Mouse (Mus musculus): ENCODE data around the gene Nr4a2.

Gene Nr4a2

GRCm38 (mm10) chr2:57111791-57112538 is 11.8 kb downstream of the Nr4a2 start:
- DNase-seq (ENCODE audit: low read depth), result no peak

DNA sequence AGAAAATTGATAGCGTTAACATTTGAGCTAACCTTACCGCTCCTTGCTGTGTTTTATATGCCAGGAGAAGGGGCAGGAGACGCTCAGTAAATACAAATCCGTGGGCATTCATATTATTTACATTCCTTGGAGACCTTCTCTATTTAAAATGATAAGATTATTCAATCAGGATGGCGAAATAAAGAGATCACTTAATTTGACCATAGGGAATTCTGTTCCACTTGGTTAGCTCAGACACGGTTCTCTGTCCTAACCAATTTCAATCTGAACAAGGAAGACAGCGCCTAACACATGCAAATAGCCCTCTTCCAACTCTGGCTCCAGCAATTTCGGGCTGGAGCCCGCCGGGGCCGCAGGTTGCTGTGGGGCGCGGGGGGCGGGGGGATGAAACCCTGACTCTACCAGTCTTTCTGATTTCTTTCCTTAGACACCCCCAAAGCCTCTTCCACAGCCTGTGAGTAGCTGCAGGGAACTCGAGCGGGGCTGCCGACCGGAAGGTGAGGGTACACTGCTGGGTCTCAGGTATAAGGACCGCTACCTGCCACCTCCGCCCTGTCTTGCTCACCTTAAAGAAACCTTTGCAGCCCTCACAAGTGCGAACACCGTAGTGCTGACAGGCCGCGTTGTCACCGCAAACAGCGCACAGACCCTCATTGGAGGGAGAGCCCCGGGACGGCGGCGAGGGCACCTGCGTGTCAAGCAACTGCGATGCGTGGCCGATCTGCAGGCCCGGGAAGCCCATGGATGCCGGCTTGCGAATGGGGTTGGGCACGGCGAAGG is 12.6 kb downstream of the Nr4a2 start:
- DNase-seq (ENCODE audit: low read depth), result no peak

- no peak for DNase-seq (ENCODE audit: low read depth)
These were observed 13.4 kb downstream of the Nr4a2 start for GRCm38 (mm10) chr2:57110401-57110800.

GRCm38 (mm10) chr2:57109926-57110325 is 13.9 kb downstream of the Nr4a2 start:
- no peak for DNase-seq (ENCODE audit: low read depth)

DNA sequence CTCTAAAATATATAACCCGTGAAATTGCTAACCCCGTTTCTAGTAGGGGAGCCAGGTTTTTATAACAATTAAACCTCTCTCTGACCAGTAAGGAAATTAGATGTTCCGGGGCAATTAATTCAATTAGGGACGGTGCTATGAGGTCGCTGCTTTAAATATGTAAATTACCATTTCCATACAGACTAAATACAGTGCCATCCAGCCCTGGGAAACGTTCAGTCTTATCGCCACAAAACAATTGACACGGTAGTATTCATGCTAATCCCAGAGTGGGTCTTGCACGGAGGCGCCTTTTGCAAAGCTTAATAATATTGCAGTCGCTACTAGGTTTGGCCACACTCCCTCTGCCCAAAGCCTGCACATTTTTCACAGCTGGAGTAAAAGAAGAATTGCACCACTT is 14.5 kb downstream of the Nr4a2 start:
- DNase-seq (ENCODE audit: low read depth), result no peak

- no peak for DNase-seq (ENCODE audit: low read depth)
These were observed 15.4 kb downstream of the Nr4a2 start for GRCm38 (mm10) chr2:57108349-57108930.

- no peak for DNase-seq (ENCODE audit: low read depth)
These were observed 18.4 kb downstream of the Nr4a2 start for GRCm38 (mm10) chr2:57105401-57105800.

DNA sequence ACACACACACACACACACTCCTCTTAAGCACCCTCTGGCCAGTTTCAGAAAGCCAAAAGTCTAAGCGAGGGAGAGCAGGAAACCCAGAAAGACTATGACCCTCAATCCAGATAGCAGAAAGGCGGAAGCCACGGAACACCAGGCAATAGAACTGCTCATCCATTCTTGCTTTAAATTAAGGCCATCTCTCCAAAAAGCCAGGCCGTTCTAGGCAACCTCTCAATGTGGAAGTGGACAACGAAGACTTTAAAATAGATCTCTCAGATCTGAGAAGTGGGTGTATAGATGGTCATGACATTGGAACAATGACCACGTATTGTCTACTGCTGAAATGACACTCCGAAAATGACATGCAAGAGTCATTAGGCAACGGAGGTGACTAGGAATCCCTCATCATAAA is 19.1 kb downstream of the Nr4a2 start:
- no peak for DNase-seq (ENCODE audit: low read depth)

DNA sequence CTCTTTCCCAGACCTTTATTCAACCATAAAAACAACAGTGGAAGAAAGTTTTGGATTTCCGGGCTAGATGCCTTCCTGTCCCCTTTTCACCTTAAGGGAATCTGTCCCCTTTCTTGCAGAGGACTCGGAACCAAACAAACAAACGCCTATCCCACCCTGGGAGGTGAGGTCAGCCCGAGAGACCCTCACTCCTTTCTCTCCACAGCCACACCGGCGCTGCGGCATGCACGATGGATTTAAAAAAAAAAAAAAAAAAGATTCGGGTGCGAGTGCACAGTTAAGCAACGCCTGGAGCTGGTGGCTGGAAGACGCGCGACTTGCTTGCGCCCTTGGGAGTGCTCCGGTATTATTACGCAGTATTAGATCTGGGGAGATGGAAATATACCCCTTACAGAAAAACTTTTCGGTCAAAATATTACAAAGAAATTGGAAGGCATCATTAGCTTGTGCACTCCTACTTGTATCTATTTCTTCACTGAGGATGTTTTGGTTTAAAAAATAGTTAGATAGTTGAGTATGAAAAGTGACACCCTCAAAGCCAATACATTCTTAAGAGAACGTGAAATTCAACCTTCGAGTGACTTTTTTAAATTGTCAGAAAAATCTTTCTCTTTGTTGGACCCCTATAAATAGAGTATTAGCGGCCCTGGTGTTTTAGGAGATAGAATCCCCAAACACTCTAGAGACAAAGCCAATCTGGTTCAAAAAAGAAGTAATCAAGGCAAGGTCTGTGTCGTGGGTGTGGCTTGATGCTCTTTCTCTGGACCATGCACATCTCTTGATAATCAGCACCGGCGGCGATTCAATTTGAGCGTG is 19.8 kb downstream of the Nr4a2 start:
- no peak for DNase-seq (ENCODE audit: low read depth)

DNA sequence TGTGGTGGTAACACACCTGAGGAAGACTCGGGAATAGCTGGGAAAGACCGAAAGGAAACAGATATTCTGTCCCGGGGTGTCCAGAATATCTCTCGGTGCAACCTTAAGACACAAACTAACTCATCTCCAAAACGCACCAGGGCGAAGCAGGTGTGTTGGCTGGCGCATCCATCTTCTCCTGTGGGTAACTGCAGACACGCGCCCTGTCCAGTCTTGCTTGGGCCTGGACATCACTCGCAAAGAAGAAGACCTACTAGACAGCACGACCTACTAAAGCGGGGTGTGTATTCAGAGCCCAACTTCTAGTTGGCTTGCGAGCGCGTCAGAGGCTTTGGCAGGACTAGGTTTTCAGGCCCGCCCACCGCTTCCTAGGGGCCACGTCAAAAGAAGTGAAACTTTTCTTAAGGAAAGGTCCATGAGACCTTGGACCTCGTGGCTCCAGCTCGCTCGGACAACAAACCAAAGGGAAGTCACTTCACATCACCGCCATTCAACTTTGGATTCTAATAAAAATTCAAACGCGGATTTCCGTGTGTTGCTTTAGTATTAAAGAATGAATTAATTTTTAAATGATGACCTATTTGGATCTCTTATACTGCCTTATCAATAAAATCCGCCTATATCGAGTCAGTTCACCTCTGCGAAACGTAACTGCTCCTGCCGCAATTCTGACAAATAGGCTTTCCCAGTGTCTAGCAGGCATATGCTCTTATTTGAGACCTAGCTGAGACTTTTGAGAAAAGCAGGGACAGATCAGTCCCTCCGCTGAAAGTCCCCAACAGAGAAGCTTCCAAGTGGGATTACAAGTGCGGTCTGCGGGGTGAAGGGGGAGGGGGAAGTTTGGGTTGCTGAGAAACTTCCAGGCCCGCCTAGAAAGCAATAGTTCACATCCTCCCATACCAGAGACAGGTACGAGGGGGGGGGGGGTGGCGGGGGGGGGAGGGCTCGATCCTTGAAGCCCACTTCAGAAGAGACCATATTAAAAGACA is 20.7 kb downstream of the Nr4a2 start:
- DNase-seq (ENCODE audit: low read depth), result no peak

GRCm38 (mm10) chr2:57102091-57102855 is 21.5 kb downstream of the Nr4a2 start:
- DNase-seq (ENCODE audit: low read depth), result no peak

DNA sequence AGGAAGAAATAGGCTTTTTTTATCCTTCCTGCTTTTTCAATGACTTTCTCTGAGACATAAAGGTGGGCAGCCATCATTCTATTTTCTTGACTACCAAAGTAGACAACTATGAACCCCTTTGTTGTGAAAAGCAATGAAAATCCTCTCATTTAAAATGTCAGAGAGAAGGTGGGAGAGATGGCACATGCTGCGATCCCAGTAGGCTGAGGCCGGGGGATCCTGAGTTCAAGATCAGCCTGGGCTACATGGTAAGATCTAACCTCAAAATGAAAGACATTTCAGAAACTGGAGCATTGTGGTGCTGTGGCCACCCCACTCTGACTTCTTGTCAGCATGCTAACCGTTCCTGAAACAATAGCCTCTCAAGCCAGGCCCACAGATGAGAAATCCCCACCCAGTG is 23.6 kb downstream of the Nr4a2 start:
- no peak for DNase-seq (ENCODE audit: low read depth)

GRCm38 (mm10) chr2:57072452-57072851 is 51.4 kb downstream of the Nr4a2 start:
- no peak for DNase-seq (ENCODE audit: low read depth)

DNA sequence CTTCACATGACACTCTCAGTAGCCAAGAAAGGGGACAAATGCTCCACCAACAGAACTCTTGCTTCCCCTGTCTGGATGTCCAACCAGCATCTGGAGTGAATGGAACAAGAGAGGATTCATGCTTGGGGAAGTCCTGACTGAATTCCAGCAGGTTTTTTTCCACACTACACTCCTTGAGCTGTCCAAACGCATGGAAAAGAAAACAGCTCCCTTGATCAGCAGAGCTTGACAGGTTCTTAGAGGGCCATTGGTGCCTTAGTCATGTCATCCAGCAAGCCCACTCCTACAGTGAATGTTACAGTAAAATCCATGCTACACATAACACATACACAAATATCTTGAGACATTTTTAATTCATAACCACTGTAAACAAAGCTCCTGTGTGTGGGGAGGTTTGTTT is 60.3 kb downstream of the Nr4a2 start:
- DNase-seq (ENCODE audit: low read depth), result no peak
